17 mouse cellular contexts compared by ENCODE assay signal in the genomic region with DNA sequence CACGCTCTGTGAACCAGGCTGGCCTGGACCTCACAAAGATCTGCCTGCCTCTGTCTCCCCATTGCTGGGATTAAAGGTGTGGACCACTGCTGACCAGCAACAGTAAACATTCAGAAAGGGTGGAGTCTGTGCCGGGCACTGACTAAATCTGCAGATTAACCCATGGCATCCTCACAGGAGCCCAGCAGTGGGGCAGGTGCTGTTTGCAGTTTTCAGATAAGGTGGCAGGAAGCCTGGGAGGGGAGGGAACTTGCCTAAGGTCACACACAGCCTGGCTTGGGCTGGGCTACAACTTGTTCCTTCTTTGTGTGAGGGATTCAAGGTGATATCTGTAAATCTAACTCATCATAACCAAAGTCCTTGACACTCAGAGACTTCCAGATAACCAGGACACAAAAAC. TPM values are rescaled to one million over a fixed set of nuclear protein-coding genes. Genes with fewer than 3 reads are reported as not detected.
DNase-seq lines count a peak whose midpoint lies in the region; ATAC-seq and TF ChIP-seq lines count a peak whose summit lies in the region.
"Had no signal": no experiment of that assay in that cellular context is flagged by ENCODE, and none has a peak within 500 bp of the region (broad histone marks: within the 10 kb centered on the region; RNA-seq: fewer than 3 reads in every experiment).

No protein-coding gene starts in this region.

- H3K4me3 ChIP-seq in heart, embryonic 12.5 days = no peak overlapping the region
- H3K4me3 ChIP-seq in erythroblast, embryonic 14.5 days (replicated peaks) = peak overlapping the region; percentile 81
- H3K4me3 ChIP-seq in liver, postnatal 0 days (ENCODE audit: low read depth, low read length) = no peak overlapping the region
- H3K4me3 ChIP-seq in neural tube, embryonic 15.5 days (replicated peaks) = no peak overlapping the region
- H3K4me3 ChIP-seq: limb, embryonic 12.5 days; midbrain, embryonic 10.5 days; myocyte had no signal

- 66% methylated on average over 2 of the region's 2 CpGs for whole genome bisulfite sequencing in heart, embryonic 12.5 days
- 59% methylated on average over 2 of the region's 2 CpGs for WGBS in liver, postnatal 0 days (ENCODE audit: insufficient replicate concordance)
- 88% methylated on average over 2 of the region's 2 CpGs for WGBS in neural tube, embryonic 15.5 days

- peak; percentile 58; the same call in 1 of the 2 replicates for TF ChIP-seq EP300 in liver, postnatal 0 days (IDR thresholded peaks at IDR 0.05; ENCODE audit: low read depth)

- DNase-seq in heart, adult 18-20 months = no peak
- DNase-seq in CD4-positive helper T cell, adult 2 months (ENCODE audit: low read depth, low spot score) = peak; percentile 31
- peak; percentile 57 for DNase-seq in liver, postnatal 0 days
- DNase-seq in gastrocnemius, postnatal 10 days = no peak
- no peak for DNase-seq in urinary bladder, postnatal 25 days (ENCODE audit: low spot score)
- DNase-seq: cerebellum, adult 18-20 months; kidney, postnatal 14 days; lung, postnatal 10 days; right cerebral cortex, postnatal 14 days; thymus, postnatal 25 days had no signal

- H3K4me2 ChIP-seq in heart, embryonic 12.5 days = no peak overlapping the region
- peak overlapping the region; percentile 98 for H3K4me2 ChIP-seq in liver, postnatal 0 days (ENCODE audit: low read depth, low read length)
- no peak overlapping the region for H3K4me2 ChIP-seq in neural tube, embryonic 15.5 days
- H3K4me2 ChIP-seq: limb, embryonic 12.5 days had no signal

- no peaks in the 10 kb centered on the region for H3K9me3 ChIP-seq in heart, embryonic 12.5 days (replicated peaks)
- H3K9me3 ChIP-seq in erythroblast, embryonic 14.5 days (ENCODE audit: control insufficient read depth, low read length) = no peaks in the 10 kb centered on the region
- H3K9me3 ChIP-seq in liver, postnatal 0 days (ENCODE audit: low read length) = no peaks in the 10 kb centered on the region
- H3K9me3 ChIP-seq in neural tube, embryonic 15.5 days (replicated peaks) = no peaks in the 10 kb centered on the region
- H3K9me3 ChIP-seq: G1E; limb, embryonic 12.5 days; midbrain, embryonic 10.5 days had no signal

- no peak overlapping the region for H3K27ac ChIP-seq in heart, embryonic 12.5 days (ENCODE audit: poor library complexity, severe bottlenecking)
- peak overlapping the region; percentile 59 for H3K27ac ChIP-seq in liver, postnatal 0 days (ENCODE audit: low read depth)
- no peak overlapping the region for H3K27ac ChIP-seq in neural tube, embryonic 15.5 days (replicated peaks)
- H3K27ac ChIP-seq: limb, embryonic 12.5 days; midbrain, embryonic 10.5 days had no signal

- TF ChIP-seq CTCF in liver, postnatal 0 days (IDR thresholded peaks at IDR 0.05; ENCODE audit: low read depth) = no peak

- H3K9ac ChIP-seq in heart, embryonic 12.5 days = no peak overlapping the region
- H3K9ac ChIP-seq in liver, postnatal 0 days (replicated peaks) = no peak overlapping the region
- H3K9ac ChIP-seq in neural tube, embryonic 15.5 days (replicated peaks) = no peak overlapping the region
- H3K9ac ChIP-seq: limb, embryonic 12.5 days had no signal

- peaks cover 20% of the 10 kb centered on the region for H3K4me1 ChIP-seq in heart, embryonic 12.5 days (replicated peaks)
- peaks cover 88% of the 10 kb centered on the region for H3K4me1 ChIP-seq in erythroblast, embryonic 14.5 days (ENCODE audit: control insufficient read depth)
- peaks cover 53% of the 10 kb centered on the region for H3K4me1 ChIP-seq in liver, postnatal 0 days (ENCODE audit: insufficient read depth)
- peaks cover 20% of the 10 kb centered on the region for H3K4me1 ChIP-seq in neural tube, embryonic 15.5 days

- peaks cover 32% of the 10 kb centered on the region for H3K36me3 ChIP-seq in heart, embryonic 12.5 days
- H3K36me3 ChIP-seq in erythroblast, embryonic 14.5 days (ENCODE audit: control insufficient read depth) = peaks cover 64% of the 10 kb centered on the region
- H3K36me3 ChIP-seq in liver, postnatal 0 days (replicated peaks; ENCODE audit: insufficient read depth, low read length) = peaks cover 26% of the 10 kb centered on the region
- H3K36me3 ChIP-seq in neural tube, embryonic 15.5 days = peaks cover 45% of the 10 kb centered on the region

- peak; percentile 33; the same call in 1 of the 2 replicates for ATAC-seq in heart, embryonic 12.5 days (ENCODE audit: insufficient number of reproducible peaks, low FRiP score)
- peak; percentile 65 for ATAC-seq in liver, postnatal 0 days
- ATAC-seq in neural tube, embryonic 15.5 days (ENCODE audit: low FRiP score) = no peak

- no peaks in the 10 kb centered on the region for H3K27me3 ChIP-seq in heart, embryonic 12.5 days (replicated peaks)
- H3K27me3 ChIP-seq in erythroblast, embryonic 14.5 days (ENCODE audit: control insufficient read depth) = no peaks in the 10 kb centered on the region
- no peaks in the 10 kb centered on the region for H3K27me3 ChIP-seq in liver, postnatal 0 days (ENCODE audit: insufficient read depth, low read length)
- H3K27me3 ChIP-seq in neural tube, embryonic 15.5 days (replicated peaks) = no peaks in the 10 kb centered on the region
- H3K27me3 ChIP-seq: limb, embryonic 12.5 days had no signal

RNA-seq across cellular contexts. Expression of a gene that starts 12.5 kb away (rescaled TPM):
- polyA plus RNA-seq in heart, embryonic 12.5 days (2016; fragmentation: Nextera tagmentation; extraction: Ambion mirVana) = 59.5 and 63.4 TPM in 2 replicates
- 10 to 100 TPM; 29.8 to 30.9 TPM for total RNA-seq in heart, adult 18-20 months (2021)
- 19.1 and 24.1 TPM in 2 replicates for polyA plus RNA-seq in erythroblast, embryonic 14.5 days (2012)
- 46.5 and 49.3 TPM in 2 replicates for polyA plus RNA-seq in liver, postnatal 0 days (2015; fragmentation: Nextera tagmentation; extraction: Ambion mirVana)
- 187 and 191 TPM in 2 replicates for polyA plus RNA-seq in neural tube, embryonic 15.5 days (2015; fragmentation: Nextera tagmentation; extraction: Ambion mirVana)
- total RNA-seq in gastrocnemius, postnatal 10 days (2021) = 10 to 100 TPM; 27.2 to 37.9 TPM

RNA-seq across cellular contexts. Expression of a gene that starts 12.5 kb away (rescaled TPM):
- 36.4 and 37.4 TPM in 2 replicates for polyA plus RNA-seq in heart, embryonic 12.5 days (2016; fragmentation: Nextera tagmentation; extraction: Ambion mirVana)
- total RNA-seq in heart, adult 18-20 months (2021) = 10 to 100 TPM; 63.8 to 64.7 TPM
- polyA plus RNA-seq in erythroblast, embryonic 14.5 days (2012) = 6.6 and 8.3 TPM in 2 replicates
- 8.6 and 9.0 TPM in 2 replicates for polyA plus RNA-seq in liver, postnatal 0 days (2015; fragmentation: Nextera tagmentation; extraction: Ambion mirVana)
- 32.6 and 33.9 TPM in 2 replicates for polyA plus RNA-seq in neural tube, embryonic 15.5 days (2015; fragmentation: Nextera tagmentation; extraction: Ambion mirVana)
- 100 to 1,000 TPM; 106 to 110 TPM for total RNA-seq in gastrocnemius, postnatal 10 days (2021)

RNA-seq across cellular contexts. Expression of a gene that starts 17.5 kb away (rescaled TPM):
- 0.31 and 0.39 TPM in 2 replicates for polyA plus RNA-seq in heart, embryonic 12.5 days (2016; fragmentation: Nextera tagmentation; extraction: Ambion mirVana)
- total RNA-seq in heart, adult 18-20 months (2021) = under 1 TPM in 1 of 2 experiments, not detected in 1; 0.10 TPM
- polyA plus RNA-seq in erythroblast, embryonic 14.5 days (2012) = 0.27 and 0.38 TPM in 2 replicates
- polyA plus RNA-seq in liver, postnatal 0 days (2015; fragmentation: Nextera tagmentation; extraction: Ambion mirVana) = 0.04 TPM in 1 of 2 replicates, not detected in the other
- 1.5 and 2.1 TPM in 2 replicates for polyA plus RNA-seq in neural tube, embryonic 15.5 days (2015; fragmentation: Nextera tagmentation; extraction: Ambion mirVana)
- under 1 TPM; 0.42 to 0.84 TPM for total RNA-seq in gastrocnemius, postnatal 10 days (2021)

RNA-seq across cellular contexts. Expression of a gene that starts 41.4 kb away (rescaled TPM):
- 3.3 and 3.5 TPM in 2 replicates for polyA plus RNA-seq in heart, embryonic 12.5 days (2016; fragmentation: Nextera tagmentation; extraction: Ambion mirVana)
- total RNA-seq in heart, adult 18-20 months (2021) = under 1 TPM; 0.57 to 0.62 TPM
- 0.41 TPM in 2 replicates for polyA plus RNA-seq in erythroblast, embryonic 14.5 days (2012)
- 0.25 and 0.28 TPM in 2 replicates for polyA plus RNA-seq in liver, postnatal 0 days (2015; fragmentation: Nextera tagmentation; extraction: Ambion mirVana)
- 2.0 and 2.4 TPM in 2 replicates for polyA plus RNA-seq in neural tube, embryonic 15.5 days (2015; fragmentation: Nextera tagmentation; extraction: Ambion mirVana)
- 10 to 100 TPM; 34.6 to 48.7 TPM for total RNA-seq in gastrocnemius, postnatal 10 days (2021)

RNA-seq across cellular contexts. Expression of a gene that starts 50.8 kb away (rescaled TPM):
- 85.0 and 89.4 TPM in 2 replicates for polyA plus RNA-seq in heart, embryonic 12.5 days (2016; fragmentation: Nextera tagmentation; extraction: Ambion mirVana)
- total RNA-seq in heart, adult 18-20 months (2021) = 100 to 1,000 TPM; 168 to 200 TPM
- polyA plus RNA-seq in erythroblast, embryonic 14.5 days (2012) = 4.8 and 5.3 TPM in 2 replicates
- polyA plus RNA-seq in liver, postnatal 0 days (2015; fragmentation: Nextera tagmentation; extraction: Ambion mirVana) = 24.0 and 25.5 TPM in 2 replicates
- 52.0 and 59.7 TPM in 2 replicates for polyA plus RNA-seq in neural tube, embryonic 15.5 days (2015; fragmentation: Nextera tagmentation; extraction: Ambion mirVana)
- total RNA-seq in gastrocnemius, postnatal 10 days (2021) = 100 to 1,000 TPM; 128 to 134 TPM

Comparison
In these comparisons a context has a peak if more than half of its experiments do, and no peak if none do; other contexts are left out.
1. DNase-seq: peak in CD4-positive helper T cell, adult 2 months (single experiment) and liver, postnatal 0 days (single experiment); none in heart, adult 18-20 months (0 of 2), gastrocnemius, postnatal 10 days (single experiment) and urinary bladder, postnatal 25 days (single experiment).